Mouse (Mus musculus) limb, embryonic 14.5 days (tissue): ENCODE results near the gene Selenoi. TPM values are rescaled to one million over a fixed set of nuclear protein-coding genes. Genes with fewer than 3 reads are reported as not detected.

Experiments
- ATAC-seq: fragments of 200-750 bp; cut with Nextera tagmentation; 2 replicates; pipeline ENCODE4 v1.8.0; 2017; ENCODE audit warnings: low read depth, moderate number of reproducible peaks, moderate TSS enrichment; ENCODE audit not compliant: low FRiP score
- DNase-seq: peaks from one replicate; pipeline ENCODE4 v3.0.0-alpha.2; 2015; ENCODE audit warnings: low spot score
- H3K27ac ChIP-seq: fragments of 300-500 bp; sonication (generic); replicated peaks from 2 replicates; pipeline ENCODE4 v1.5.1; 2014; ENCODE audit warnings: low read depth, mild to moderate bottlenecking, low read length, moderate library complexity, mixed read lengths
- H3K27me3 ChIP-seq: fragments of 300-500 bp; sonication (generic); 2 replicates; pipeline ENCODE4 v1.6.1; 2014; ENCODE audit warnings: low read length, mixed read lengths; ENCODE audit not compliant: control insufficient read depth, insufficient read depth
- H3K36me3 ChIP-seq: fragments of 300-500 bp; sonication (generic); 2 replicates; pipeline ENCODE4 v1.6.1; 2014; ENCODE audit warnings: mild to moderate bottlenecking, low read length, moderate library complexity, mixed read lengths; ENCODE audit not compliant: control insufficient read depth, insufficient read depth
- H3K4me1 ChIP-seq: fragments of 300-500 bp; sonication (generic); 2 replicates; pipeline ENCODE4 v1.6.1; 2014; ENCODE audit warnings: antibody characterized with exemption, low read length, mixed read lengths; ENCODE audit not compliant: control insufficient read depth, insufficient read depth
- H3K4me2 ChIP-seq: fragments of 300-500 bp; sonication (generic); replicated peaks from 2 replicates; pipeline ENCODE4 v1.6.1; 2014; ENCODE audit warnings: low read depth, mild to moderate bottlenecking, low read length, moderate library complexity; ENCODE audit not compliant: severe bottlenecking
- H3K4me3 ChIP-seq: fragments of 300-500 bp; sonication (generic); replicated peaks from 2 replicates; pipeline ENCODE4 v1.5.1; 2014; ENCODE audit warnings: low read length
- H3K9ac ChIP-seq: fragments of 300-500 bp; sonication (generic); 2 replicates; pipeline ENCODE4 v1.6.1; 2014; ENCODE audit warnings: mild to moderate bottlenecking, low read depth, low read length, moderate library complexity; ENCODE audit not compliant: severe bottlenecking
- H3K9me3 ChIP-seq: fragments of 300-500 bp; sonication (generic); 2 replicates; pipeline ENCODE4 v1.6.1; 2016; ENCODE audit warnings: low read length; ENCODE audit not compliant: control insufficient read depth
- POLR2A ChIP-seq: fragments of 200-500 bp; IDR thresholded peaks from 2 replicates; pipeline ENCODE4 v1.8.0; 2012; ENCODE audit warnings: inconsistent platforms, mild to moderate bottlenecking, moderate library complexity, borderline replicate concordance; ENCODE audit not compliant: insufficient read depth, insufficient read length; ENCODE audit errors: extremely low read depth
- WGBS: fragments of 180-500 bp; shearing (Covaris S2); extraction: QIAGEN DNeasy Blood & Tissue Kit; methylation state at CpG from one replicate; pipeline ENCODE4 v1.1.7; 2014; 5-methylcytosine and 5-hydroxymethylcytosine counted together
- polyA plus RNA-seq, 2 experiments: library from polyadenylated mRNA; depleted of rRNA in 1 of 2; stranded (reverse) in 1 of 2; unstranded in 1 of 2; fragments of >200 nt; fragmentation: Nextera tagmentation in 1 of 2; extraction: Ambion mirVana in 1 of 2; gene quantifications; 2 replicates each; pipeline versions ENCODE4 v1.2.1 to v1.2.3; 2012 to 2014

The Selenoi gene
- polyA plus RNA-seq (2012; rRNA removed) (34.3 and 48.3 TPM in 2 replicates), polyA plus RNA-seq (2014; fragmentation: Nextera tagmentation; extraction: Ambion mirVana) (20.0 and 21.7 TPM in 2 replicates)

- H3K27me3 ChIP-seq: no peaks in the 10 kb centered on the region
- H3K27ac ChIP-seq: peak within 1 kb of the TSS; percentile 80
- H3K4me2 ChIP-seq: peak within 1 kb of the TSS; percentile 79
- 1% methylated on average over 63 of the region's 71 CpGs for WGBS
- peaks cover 4% of the 10 kb centered on the region; the same call in 1 of the 2 replicates for H3K9me3 ChIP-seq
- DNase-seq (peak; percentile 98), ATAC-seq (peak; percentile 100)
- H3K4me1 ChIP-seq: peaks cover 12% of the 10 kb centered on the region
- peak within 1 kb of the TSS; percentile 69 for H3K4me3 ChIP-seq
- H3K9ac ChIP-seq: peak within 1 kb of the TSS; percentile 76
- TF ChIP-seq POLR2A: peak; percentile 91; the same call in 1 of the 2 replicates
- H3K36me3 ChIP-seq: 0 out of 2 replicates have a peak, but pooled peaks cover 6% of the 10 kb centered on the region
Observed at GRCm38 (mm10) chr5:30232271-30232971, at the start of gene Selenoi. Gene Selenoi, plus strand, starts transcription at chr5:30232581.

- H3K9me3 ChIP-seq: no peaks in the 10 kb centered on the region
- no peaks in the 10 kb centered on the region for H3K4me1 ChIP-seq
- peaks cover 47% of the 10 kb centered on the region for H3K36me3 ChIP-seq
- no peaks in the 10 kb centered on the region for H3K27me3 ChIP-seq
- H3K4me2 ChIP-seq: no peak overlapping the region
- no peak overlapping the region for H3K9ac ChIP-seq
- no peak overlapping the region for H3K27ac ChIP-seq
- ATAC-seq: no peak
- no peak for TF ChIP-seq POLR2A
- WGBS: 95% methylated on average over 12 of the region's 12 CpGs
- no peak for DNase-seq
- H3K4me3 ChIP-seq: no peak overlapping the region
Observed at GRCm38 (mm10) chr5:30187687-30188485, 44.5 kb upstream of the Selenoi start.

- no peak for TF ChIP-seq POLR2A
- DNase-seq (no peak), ATAC-seq (no peak)
- peaks cover 14% of the 10 kb centered on the region for H3K36me3 ChIP-seq
- 68% methylated on average over 1 of the region's 1 CpGs for WGBS
- no peaks in the 10 kb centered on the region for H3K27me3 ChIP-seq
- H3K4me2 ChIP-seq: no peak overlapping the region
- no peak overlapping the region for H3K9ac ChIP-seq
- H3K9me3 ChIP-seq: no peaks in the 10 kb centered on the region
- no peak overlapping the region for H3K4me3 ChIP-seq
- H3K4me1 ChIP-seq: no peaks in the 10 kb centered on the region
- H3K27ac ChIP-seq: no peak overlapping the region
Observed at GRCm38 (mm10) chr5:30192452-30192851, 39.9 kb upstream of the Selenoi start.

- WGBS: 94% methylated on average over 5 of the region's 5 CpGs
- no peak for TF ChIP-seq POLR2A
- DNase-seq: no peak
- Histone ChIP-seq H3K9me3 (no peaks in the 10 kb centered on the region), H3K4me1 (no peaks in the 10 kb centered on the region), H3K27ac (no peak overlapping the region), H3K4me2 (no peak overlapping the region), H3K4me3 (no peak overlapping the region), H3K36me3 (no peaks in the 10 kb centered on the region), H3K27me3 (no peaks in the 10 kb centered on the region), H3K9ac (no peak overlapping the region)
- no peak for ATAC-seq
Observed at GRCm38 (mm10) chr5:30195340-30195739, 37.0 kb upstream of the Selenoi start.

GRCm38 (mm10) chr5:30198257-30198656, 34.1 kb upstream of the Selenoi start:
- WGBS: 63% methylated on average over 7 of the region's 7 CpGs
- ATAC-seq (no peak), DNase-seq (no peak)
- H3K4me1 ChIP-seq: no peaks in the 10 kb centered on the region
- H3K4me3 ChIP-seq: no peak overlapping the region
- no peak overlapping the region for H3K27ac ChIP-seq
- no peak overlapping the region for H3K4me2 ChIP-seq
- TF ChIP-seq POLR2A: no peak
- H3K27me3 ChIP-seq: no peaks in the 10 kb centered on the region
- no peak overlapping the region for H3K9ac ChIP-seq
- H3K9me3 ChIP-seq: no peaks in the 10 kb centered on the region
- no peaks in the 10 kb centered on the region for H3K36me3 ChIP-seq
